Mouse (Mus musculus) ZHBTc4 (cell line): ENCODE measurements around the gene March10.

Experiments used
- DNase-seq: peaks from one replicate; pipeline ENCODE4 v3.0.0-alpha.2; 2011; ENCODE audit warnings: low read depth, low spot score

Gene March10

DNA sequence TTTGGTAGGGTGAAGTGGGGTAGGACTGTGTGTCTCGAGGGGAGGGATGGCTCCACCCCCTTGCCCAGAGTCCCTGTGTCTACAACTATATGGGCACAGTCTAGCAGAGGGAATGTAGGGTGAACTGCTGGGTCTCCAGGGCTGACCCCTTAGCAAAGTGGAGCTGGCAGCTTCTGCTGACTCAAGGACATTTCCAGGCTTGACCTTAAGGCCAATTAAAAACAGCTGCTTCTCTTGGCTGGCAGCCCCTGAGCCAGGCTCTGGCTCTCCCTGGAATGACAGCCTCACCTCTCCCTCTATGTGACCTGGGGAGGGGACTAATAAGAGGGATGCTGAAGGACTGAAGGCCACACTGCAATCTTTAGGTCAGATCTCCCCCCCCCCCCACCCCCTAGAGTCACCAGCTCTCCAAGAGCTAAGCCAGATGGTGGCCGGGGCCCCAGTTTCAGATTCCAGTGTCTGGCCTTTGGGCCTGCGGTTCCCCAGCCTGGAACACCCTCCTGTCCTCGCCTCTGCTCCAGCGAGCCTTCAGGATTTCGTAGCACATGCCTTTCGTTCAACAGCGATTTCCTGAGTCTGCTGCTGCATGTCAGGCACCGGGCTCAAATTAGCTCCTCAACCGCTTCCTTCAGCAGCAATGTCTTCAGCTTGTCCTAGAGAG, 143.4 kb downstream of the March10 start:
- no peak for DNase-seq

DNA sequence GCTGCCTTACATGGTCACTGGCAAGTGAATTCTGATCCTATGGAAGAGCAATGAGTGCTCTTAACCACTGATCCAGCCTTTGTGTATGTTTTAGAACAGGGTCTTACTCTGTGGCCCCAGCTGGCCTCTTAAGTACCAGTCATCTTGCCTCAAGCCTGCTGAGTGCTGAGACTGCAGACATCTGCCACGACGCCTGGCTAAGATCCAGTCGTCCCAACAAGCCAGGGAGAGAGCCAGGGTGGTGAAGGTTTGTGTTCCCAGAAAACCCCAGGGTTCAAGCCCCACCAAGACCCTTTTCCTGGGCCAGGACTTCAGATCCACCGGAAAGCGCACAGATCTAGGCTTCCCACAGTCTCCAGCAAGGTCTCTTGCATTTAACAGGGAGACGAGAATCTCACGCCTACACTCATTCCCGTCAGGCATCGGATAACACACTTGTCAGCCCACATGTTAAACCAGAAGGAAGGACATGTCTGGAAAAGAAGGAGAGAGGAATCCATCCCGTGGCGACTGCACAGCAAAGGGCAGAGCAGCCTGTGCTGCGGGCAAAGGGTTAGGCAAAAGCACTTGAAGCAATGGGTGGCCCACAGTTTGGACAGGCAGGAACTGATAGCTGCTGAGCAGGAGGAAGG, 144.1 kb downstream of the March10 start:
- DNase-seq, result no peak

DNA sequence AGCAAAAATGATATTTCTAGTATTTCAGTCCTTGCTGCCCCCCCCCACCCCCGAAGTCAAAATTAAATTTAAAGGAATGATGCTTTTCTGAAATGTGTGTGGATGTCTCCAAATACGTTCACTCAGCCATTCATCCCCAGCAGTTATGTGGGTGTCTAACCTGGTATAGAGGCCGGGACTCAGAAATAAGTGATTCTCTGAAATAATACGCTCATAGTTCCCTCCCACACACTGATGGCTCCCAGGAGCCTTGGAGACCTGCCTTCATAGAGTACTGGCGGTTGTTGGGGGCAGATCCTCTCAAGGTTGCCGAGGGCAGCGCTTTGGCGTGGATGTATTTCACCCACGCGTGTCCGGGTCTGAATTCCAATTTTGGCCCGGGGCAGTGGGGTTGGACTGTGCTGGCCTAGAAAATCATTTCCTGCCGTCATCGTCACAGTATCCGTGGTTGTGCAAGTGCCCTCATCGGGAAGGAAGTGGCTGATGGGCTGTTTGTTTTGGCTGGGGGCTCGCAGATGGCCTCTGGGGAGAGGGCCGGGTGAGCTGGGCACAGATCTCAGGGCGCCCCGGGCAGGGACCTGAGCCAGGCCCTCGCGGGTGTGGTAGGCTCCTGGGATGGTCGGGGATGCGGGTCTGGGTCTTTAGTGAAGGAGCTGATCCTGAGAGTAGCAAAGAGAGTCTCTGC, 145.1 kb downstream of the March10 start:
- no peak for DNase-seq
